9 mouse cellular contexts compared by ENCODE assay signal in the genomic region with DNA sequence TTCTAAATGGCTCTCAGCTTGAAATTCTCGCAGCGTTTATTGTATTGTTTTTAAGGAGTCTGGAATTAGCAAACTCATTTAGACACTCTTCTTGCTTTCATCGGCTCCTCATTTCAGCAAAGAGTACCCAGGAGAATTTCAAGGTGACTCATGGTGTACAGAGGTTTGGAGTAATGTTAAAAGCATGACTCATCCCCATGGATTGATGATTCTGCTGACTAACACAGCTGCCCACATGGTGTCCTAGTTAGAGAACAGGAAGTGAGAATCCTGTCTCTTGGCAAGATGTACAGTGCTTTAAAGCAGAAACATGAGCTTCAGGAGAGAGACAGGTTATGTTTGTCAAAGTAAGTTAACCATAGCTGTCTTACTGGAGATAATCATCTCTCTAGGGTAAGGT.
DNase-seq lines count a peak whose midpoint lies in the region; ATAC-seq and TF ChIP-seq lines count a peak whose summit lies in the region.
"Had no signal": no experiment of that assay in that cellular context is flagged by ENCODE, and none has a peak within 500 bp of the region (broad histone marks: within the 10 kb centered on the region; RNA-seq: fewer than 3 reads in every experiment).

No protein-coding gene starts in this region.

- TF ChIP-seq CTCF in kidney, adult 2 months (conservative IDR thresholded peaks at IDR 0.05; ENCODE audit: insufficient read depth, insufficient read length, low read depth, low read length), result no peak
- no peak for TF ChIP-seq CTCF in embryonic fibroblast, embryonic 13.5 days (IDR thresholded peaks at IDR 0.05; ENCODE audit: borderline replicate concordance, insufficient read depth, low read length)

- H3K27ac ChIP-seq in kidney, adult 2 months (ENCODE audit: insufficient read depth, low read depth, low read length), result no peak overlapping the region
- peak overlapping the region; percentile 59 for H3K27ac ChIP-seq in embryonic fibroblast, embryonic 13.5 days (ENCODE audit: insufficient read depth, low read length)
- H3K27ac ChIP-seq in hindbrain, embryonic 16.5 days (ENCODE audit: low read depth, low read length), result no peak overlapping the region
- H3K27ac ChIP-seq: kidney, postnatal 0 days had no signal

- ATAC-seq in hindbrain, embryonic 16.5 days, result no peak

- DNase-seq in kidney, adult 2 months, result peak; percentile 2
- DNase-seq in kidney, adult 11 months, result no peak
- peak; percentile 89 for DNase-seq in MN1 (ENCODE audit: low spot score)
- peak; percentile 32 for DNase-seq in left cerebral cortex, postnatal 36 days (ENCODE audit: low spot score in 2 of 2)
- DNase-seq in kidney, adult 18-20 months, result no peak
- DNase-seq in ovary, postnatal 10 days (ENCODE audit: low spot score), result no peak

- H3K36me3 ChIP-seq in kidney, adult 2 months (ENCODE audit: control insufficient read depth, insufficient read depth, low read length), result no peaks in the 10 kb centered on the region
- no peaks in the 10 kb centered on the region for H3K36me3 ChIP-seq in hindbrain, embryonic 16.5 days (ENCODE audit: control insufficient read depth, insufficient read depth, low read length)

- no peak overlapping the region for H3K4me3 ChIP-seq in kidney, adult 2 months (ENCODE audit: insufficient read depth, low read depth, low read length)
- H3K4me3 ChIP-seq in embryonic fibroblast, embryonic 13.5 days (ENCODE audit: insufficient read depth, low read length), result no peak overlapping the region
- H3K4me3 ChIP-seq in hindbrain, embryonic 16.5 days (ENCODE audit: low read length), result no peak overlapping the region

- no peak overlapping the region for H3K4me2 ChIP-seq in hindbrain, embryonic 16.5 days (ENCODE audit: low read length)

- WGBS in kidney, adult 2 months, result 78% methylated on average over 3 of the region's 3 CpGs
- 68% methylated on average over 3 of the region's 3 CpGs for WGBS in hindbrain, embryonic 16.5 days

- no peaks in the 10 kb centered on the region for H3K4me1 ChIP-seq in kidney, adult 2 months (ENCODE audit: control insufficient read depth, insufficient read depth, low read length)
- peaks cover 5% of the 10 kb centered on the region for H3K4me1 ChIP-seq in embryonic fibroblast, embryonic 13.5 days (ENCODE audit: control insufficient read depth, insufficient read depth, low read length)
- no peaks in the 10 kb centered on the region for H3K4me1 ChIP-seq in hindbrain, embryonic 16.5 days (ENCODE audit: control insufficient read depth, insufficient read depth, low read depth, low read length)

- no peak overlapping the region for H3K9ac ChIP-seq in hindbrain, embryonic 16.5 days (ENCODE audit: low read depth, low read length)

- intact Hi-C loops in left cerebral cortex, postnatal 36 days (cut with DNase I), result loop anchor here (10.0 kb wide), 1 partner anchor 1135 kb away; a partner anchor contains a TSS

- TF ChIP-seq POLR2A in kidney, adult 2 months (IDR thresholded peaks at IDR 0.05; ENCODE audit: low read depth, low read length), result no peak
- no peak for TF ChIP-seq POLR2A in embryonic fibroblast, embryonic 13.5 days (IDR thresholded peaks at IDR 0.05; ENCODE audit: low read depth, low read length)

- no peaks in the 10 kb centered on the region for H3K27me3 ChIP-seq in kidney, adult 2 months (replicated peaks; ENCODE audit: control insufficient read depth, insufficient read depth, low read length)
- H3K27me3 ChIP-seq in hindbrain, embryonic 16.5 days (replicated peaks; ENCODE audit: control insufficient read depth, insufficient read depth, low read length), result no peaks in the 10 kb centered on the region

- no peaks in the 10 kb centered on the region for H3K9me3 ChIP-seq in hindbrain, embryonic 16.5 days (ENCODE audit: control insufficient read depth, low read length)

Comparison
In these comparisons a context has a peak if more than half of its experiments do, and no peak if none do; other contexts are left out.
1. DNase-seq: peak in kidney, adult 2 months (single experiment), MN1 (single experiment) and left cerebral cortex, postnatal 36 days (2 of 2); none in kidney, adult 11 months (single experiment), kidney, adult 18-20 months (single experiment) and ovary, postnatal 10 days (single experiment).